Mouse (Mus musculus) kidney, adult 2 months (tissue): ENCODE data around the gene Ripk3. TPM values are rescaled to one million over a fixed set of nuclear protein-coding genes. Genes with fewer than 3 reads are reported as not detected.
A peak's percentile ranks its signal among the peaks of the same experiment; 100 is the strongest.
"Not testable (repeated sequence)": the region's sequence is repeated elsewhere in the genome, so short reads cannot be mapped to it uniquely, and the experiment has no call there.

ENCODE experiments used
- DNase-seq: peaks from one replicate; pipeline ENCODE4 v3.0.0; 2021
- H3K27ac ChIP-seq: fragments of 200-500 bp; 2 replicates; pipeline ENCODE4 v1.5.1; 2012; ENCODE audit warnings: low read depth, low read length, control low read depth, inconsistent platforms; ENCODE audit not compliant: insufficient read depth
- H3K27me3 ChIP-seq: fragments of 200-500 bp; replicated peaks from 2 replicates; pipeline ENCODE4 v1.6.1; 2012; ENCODE audit warnings: mild to moderate bottlenecking, moderate library complexity, low read length, inconsistent platforms; ENCODE audit not compliant: control insufficient read depth, insufficient read depth
- H3K36me3 ChIP-seq: fragments of 200-500 bp; 2 replicates; pipeline ENCODE4 v1.6.1; 2012; ENCODE audit warnings: mild to moderate bottlenecking, moderate library complexity, low read length, inconsistent platforms; ENCODE audit not compliant: control insufficient read depth, insufficient read depth
- H3K4me1 ChIP-seq: fragments of 200-500 bp; 2 replicates; pipeline ENCODE4 v1.6.1; 2011; ENCODE audit warnings: low read length; ENCODE audit not compliant: control insufficient read depth, insufficient read depth
- H3K4me3 ChIP-seq: fragments of 200-500 bp; 2 replicates; pipeline ENCODE4 v1.5.1; 2011; ENCODE audit warnings: mild to moderate bottlenecking, low read depth, low read length, control low read depth; ENCODE audit not compliant: insufficient read depth
- CTCF ChIP-seq: fragments of 200-500 bp; conservative IDR thresholded peaks from 2 replicates; pipeline ENCODE4 v1.5.1; 2011; ENCODE audit warnings: low read depth, mild to moderate bottlenecking, control low read depth, low read length, moderate library complexity, mixed read lengths; ENCODE audit not compliant: insufficient read depth, insufficient read length
- POLR2A ChIP-seq: fragments of 200-500 bp; IDR thresholded peaks from one replicate; pipeline ENCODE4 v1.6.1; 2011; ENCODE audit warnings: low read depth, low read length, control low read depth
- WGBS: fragments of 180-500 bp; shearing (Covaris S2); methylation state at CpG from one replicate; pipeline ENCODE4 v1.1.7; 2018; 5-methylcytosine and 5-hydroxymethylcytosine counted together
- polyA plus RNA-seq: library from polyadenylated mRNA; depleted of rRNA; stranded (reverse); fragments of >200 nt; gene quantifications from 2 replicates; pipeline ENCODE4 v1.2.3, GENCODE M21; 2012

The Ripk3 gene
- polyA plus RNA-seq, 1 experiment = 4.7 TPM

- Histone ChIP-seq H3K27me3 (no peaks in the 10 kb centered on the region), H3K4me3 (no peak overlapping the region), H3K27ac (no peak overlapping the region), H3K4me1 (no peaks in the 10 kb centered on the region), H3K36me3 (no peaks in the 10 kb centered on the region)
- no peak for DNase-seq
- 94% methylated on average over 6 of the region's 6 CpGs for WGBS
- TF ChIP-seq POLR2A (no peak), CTCF (no peak)
Measured at GRCm38 (mm10) chr14:55768555-55768954, 20.1 kb downstream of the Ripk3 start.

- Histone ChIP-seq H3K27me3 (no peaks in the 10 kb centered on the region), H3K27ac (no peak overlapping the region), H3K4me1 (no peaks in the 10 kb centered on the region), H3K4me3 (peak overlapping the region; percentile 33; the same call in 1 of the 2 replicates), H3K36me3 (no peaks in the 10 kb centered on the region)
- 9% methylated on average over 52 of the region's 52 CpGs for WGBS
- peak; percentile 84 for DNase-seq
- TF ChIP-seq POLR2A = no peak
- peak; percentile 58 for TF ChIP-seq CTCF
Measured at GRCm38 (mm10) chr14:55767519-55768414, 20.9 kb downstream of the Ripk3 start.

GRCm38 (mm10) chr14:55765696-55766095 is 23.0 kb downstream of the Ripk3 start, which contains the start of gene Ltb4r1:
Gene Ltb4r1, plus strand, starts transcription at chr14:55765962.
- Histone ChIP-seq H3K27ac (no peak within 1 kb of the TSS), H3K27me3 (no peaks in the 10 kb centered on the region), H3K4me1 (0 out of 2 replicates have a peak, but pooled peaks cover 4% of the 10 kb centered on the region), H3K4me3 (no peak within 1 kb of the TSS), H3K36me3 (no peaks in the 10 kb centered on the region)
- 76% methylated on average over 4 of the region's 4 CpGs for whole genome bisulfite sequencing
- no peak for DNase-seq
- TF ChIP-seq CTCF (no peak), POLR2A (no peak)

- Histone ChIP-seq H3K4me1 (peaks cover 11% of the 10 kb centered on the region; the same call in 1 of the 2 replicates), H3K4me3 (no peak overlapping the region), H3K27me3 (no peaks in the 10 kb centered on the region), H3K36me3 (no peaks in the 10 kb centered on the region), H3K27ac (peak overlapping the region; percentile 27; the same call in 1 of the 2 replicates)
- no peak for TF ChIP-seq POLR2A
- no peak for TF ChIP-seq CTCF
- WGBS = 44% methylated on average over 7 of the region's 7 CpGs
- no peak for DNase-seq
Measured at GRCm38 (mm10) chr14:55763166-55763565, 25.5 kb downstream of the Ripk3 start.

GRCm38 (mm10) chr14:55762001-55762821 is 26.5 kb downstream of the Ripk3 start:
- Histone ChIP-seq H3K27ac (peak overlapping the region; percentile 17; the same call in 1 of the 2 replicates), H3K27me3 (no peaks in the 10 kb centered on the region), H3K4me3 (peak overlapping the region; percentile 81), H3K36me3 (no peaks in the 10 kb centered on the region), H3K4me1 (peaks cover 11% of the 10 kb centered on the region; the same call in 1 of the 2 replicates)
- no peak for TF ChIP-seq POLR2A
- no peak for TF ChIP-seq CTCF
- WGBS = 3% methylated on average over 77 of the region's 77 CpGs
- DNase-seq = peak; percentile 51

- peak within 1 kb of the TSS; percentile 81 for H3K4me3 ChIP-seq
- no peak for TF ChIP-seq POLR2A
- no peak for TF ChIP-seq CTCF
- DNase-seq = no peak
- H3K36me3 ChIP-seq = no peaks in the 10 kb centered on the region
- 93% methylated on average over 6 of the region's 6 CpGs for WGBS
- peak within 1 kb of the TSS; percentile 17; the same call in 1 of the 2 replicates for H3K27ac ChIP-seq
- no peaks in the 10 kb centered on the region for H3K27me3 ChIP-seq
- H3K4me1 ChIP-seq = peaks cover 14% of the 10 kb centered on the region; the same call in 1 of the 2 replicates
Measured at GRCm38 (mm10) chr14:55761163-55761562, 27.5 kb downstream of the Ripk3 start, which contains the start of gene Ltb4r2. Gene Ltb4r2, plus strand, starts transcription at chr14:55761428.

GRCm38 (mm10) chr14:55760156-55760555 is 28.5 kb downstream of the Ripk3 start:
- peak; percentile 93 for DNase-seq
- under 1% methylated on average over 6 of the region's 6 CpGs for WGBS
- peak; percentile 74 for TF ChIP-seq CTCF
- H3K36me3 ChIP-seq, H3K4me3 ChIP-seq, H3K27ac ChIP-seq, H3K27me3 ChIP-seq: not testable (repeated sequence)
- H3K4me1 ChIP-seq = peaks cover 14% of the 10 kb centered on the region; the same call in 1 of the 2 replicates
